Mouse (Mus musculus) liver, embryonic 14.5 days (tissue): ENCODE measurements around the gene Serpinf2. TPM values are rescaled to one million over a fixed set of nuclear protein-coding genes. Genes with fewer than 3 reads are reported as not detected.
A peak's percentile ranks its signal among the peaks of the same experiment; 100 is the strongest.
"Not testable (repeated sequence)": the region's sequence is repeated elsewhere in the genome, so short reads cannot be mapped to it uniquely, and the experiment has no call there.

Source experiments
- ATAC-seq: fragments of 200-750 bp; cut with Nextera tagmentation; 2 replicates; pipeline ENCODE4 v1.8.0; 2017; ENCODE audit warnings: moderate number of reproducible peaks, mild to moderate bottlenecking, moderate library complexity; ENCODE audit not compliant: insufficient read depth
- DNase-seq, 3 experiments: peaks; one replicate each; pipeline ENCODE4 v3.0.0-alpha.2; 2012 to 2013; ENCODE audit warnings: low read depth in 3 of 3, low spot score in 3 of 3
- H3K27ac ChIP-seq: fragments of 300-500 bp; sonication (generic); 2 replicates; pipeline ENCODE4 v1.5.1; 2014; ENCODE audit warnings: moderate library complexity, mild to moderate bottlenecking, control low read depth, inconsistent platforms
- H3K27me3 ChIP-seq: fragments of 300-500 bp; sonication (generic); 2 replicates; pipeline ENCODE4 v1.6.1; 2014; ENCODE audit warnings: mild to moderate bottlenecking, low read length, moderate library complexity; ENCODE audit not compliant: control insufficient read depth, insufficient read depth
- H3K36me3 ChIP-seq: fragments of 300-500 bp; sonication (generic); replicated peaks from 2 replicates; pipeline ENCODE4 v1.6.1; 2014; ENCODE audit warnings: low read depth; ENCODE audit not compliant: control insufficient read depth, insufficient read depth
- H3K4me1 ChIP-seq, 2 experiments: fragments of 200-500 bp in 1 of 2; fragments of 300-500 bp in 1 of 2; sonication (generic) in 1 of 2; replicated peaks; 2 replicates each; pipeline ENCODE4 v1.6.1; 2012 to 2014; ENCODE audit warnings: antibody characterized with exemption in 1 of 2, inconsistent platforms in 1 of 2, low read length in 1 of 2; ENCODE audit not compliant: control insufficient read depth in 2 of 2, insufficient read depth in 2 of 2
- H3K4me2 ChIP-seq: fragments of 300-500 bp; sonication (generic); 2 replicates; pipeline ENCODE4 v1.6.1; 2014; ENCODE audit warnings: low read depth, mild to moderate bottlenecking, control low read depth, moderate library complexity
- H3K4me3 ChIP-seq, 2 experiments: fragments of 200-500 bp in 1 of 2; fragments of 300-500 bp in 1 of 2; sonication (generic) in 1 of 2; 2 replicates each; pipeline ENCODE4 v1.5.1; 2012 to 2014; ENCODE audit warnings: low read depth in 2 of 2, low read length in 2 of 2, mild to moderate bottlenecking in 2 of 2, control low read depth in 1 of 2, inconsistent platforms in 1 of 2, moderate library complexity in 1 of 2; ENCODE audit not compliant: insufficient read depth in 1 of 2
- H3K9ac ChIP-seq: fragments of 300-500 bp; sonication (generic); replicated peaks from 2 replicates; pipeline ENCODE4 v1.6.1; 2014; ENCODE audit warnings: mild to moderate bottlenecking, control low read depth, moderate library complexity
- H3K9me3 ChIP-seq: fragments of 300-500 bp; sonication (generic); 2 replicates; pipeline ENCODE4 v1.6.1; 2016; ENCODE audit warnings: low read length, mixed read lengths; ENCODE audit not compliant: control insufficient read depth
- CTCF ChIP-seq: IDR thresholded peaks from 2 replicates; pipeline ENCODE4 v1.5.1; 2016; ENCODE audit warnings: antibody characterized with exemption, low read depth, control low read depth
- EP300 ChIP-seq: IDR thresholded peaks from 2 replicates; pipeline ENCODE4 v1.6.1; 2016; ENCODE audit warnings: antibody characterized with exemption, low read depth
- WGBS: fragments of 180-500 bp; shearing (Covaris S2); extraction: QIAGEN DNeasy Blood & Tissue Kit; methylation state at CpG from one replicate; pipeline ENCODE4 v1.1.7; 2014; ENCODE audit not compliant: insufficient replicate concordance; 5-methylcytosine and 5-hydroxymethylcytosine counted together
- polyA plus RNA-seq, 2 experiments: library from polyadenylated mRNA; depleted of rRNA in 1 of 2; stranded (reverse) in 1 of 2; unstranded in 1 of 2; fragments of >200 nt; fragmentation: Nextera tagmentation in 1 of 2; extraction: Ambion mirVana in 1 of 2; gene quantifications; 2 replicates each; pipeline versions ENCODE4 v1.2.1 to v1.2.3; 2012 to 2014

Serpinf2 gene
- polyA plus RNA-seq, 2 experiments = 304 to 474 TPM

- peak overlapping the region; percentile 35 to 66 for H3K4me3 ChIP-seq
- DNase-seq = no peak
- ATAC-seq = no peak
- peak overlapping the region; percentile 100 for H3K4me2 ChIP-seq
- no peaks in the 10 kb centered on the region for H3K9me3 ChIP-seq
- peak overlapping the region; percentile 99 for H3K27ac ChIP-seq
- no peaks in the 10 kb centered on the region for H3K27me3 ChIP-seq
- no peak for TF ChIP-seq EP300
- no peak for TF ChIP-seq CTCF
- H3K36me3 ChIP-seq = peaks cover 10% of the 10 kb centered on the region
- H3K9ac ChIP-seq = peak overlapping the region; percentile 2
- H3K4me1 ChIP-seq = peaks cover 42 to 57% of the 10 kb centered on the region in 2 experiments
- WGBS = 10% methylated on average over 5 of the region's 5 CpGs
Measured at GRCm38 (mm10) chr11:75459751-75460102, 20.3 kb upstream of the Serpinf2 start.

GRCm38 (mm10) chr11:75459141-75459711, 19.8 kb upstream of the Serpinf2 start:
- Histone ChIP-seq H3K36me3 (peaks cover 5% of the 10 kb centered on the region), H3K9me3 (no peaks in the 10 kb centered on the region), H3K4me3 (peak overlapping the region; percentile 35 to 66; a peak in 2 of 4 replicates), H3K9ac (peak overlapping the region; percentile 32), H3K4me2 (peak overlapping the region; percentile 100), H3K27ac (peak overlapping the region; percentile 99), H3K27me3 (no peaks in the 10 kb centered on the region), H3K4me1 (peaks cover 42 to 58% of the 10 kb centered on the region in 2 experiments)
- no peak for ATAC-seq
- WGBS = 52% methylated on average over 5 of the region's 5 CpGs
- DNase-seq = no peak
- no peak for TF ChIP-seq EP300
- no peak for TF ChIP-seq CTCF

GRCm38 (mm10) chr11:75458628-75459041, 19.2 kb upstream of the Serpinf2 start:
- peak overlapping the region; percentile 100 for H3K4me2 ChIP-seq
- WGBS = 15% methylated on average over 8 of the region's 8 CpGs

GRCm38 (mm10) chr11:75458169-75458568, 18.8 kb upstream of the Serpinf2 start:
- peak overlapping the region; percentile 20; the same call in 1 of the 2 replicates for H3K9ac ChIP-seq
- H3K9me3 ChIP-seq = no peaks in the 10 kb centered on the region
- peaks cover 37 to 52% of the 10 kb centered on the region in 2 experiments for H3K4me1 ChIP-seq
- WGBS = 18% methylated on average over 3 of the region's 3 CpGs
- H3K4me3 ChIP-seq = no peak overlapping the region
- ATAC-seq = no peak
- peak overlapping the region; percentile 99 for H3K27ac ChIP-seq
- no peaks in the 10 kb centered on the region for H3K36me3 ChIP-seq
- DNase-seq = peak in 1 of 3 experiments; percentile 56
- H3K4me2 ChIP-seq = peak overlapping the region; percentile 100
- no peaks in the 10 kb centered on the region for H3K27me3 ChIP-seq
- TF ChIP-seq CTCF (peak; percentile 90), EP300 (no peak)

More at GRCm38 (mm10) chr11:75458628-75459041, 19.2 kb upstream of the Serpinf2 start:
- Histone ChIP-seq H3K9me3 (no peaks in the 10 kb centered on the region), H3K4me3 (no peak overlapping the region), H3K27me3 (no peaks in the 10 kb centered on the region), H3K4me1 (peaks cover 40 to 54% of the 10 kb centered on the region in 2 experiments), H3K9ac (no peak overlapping the region), H3K36me3 (peaks cover 3% of the 10 kb centered on the region), H3K27ac (peak overlapping the region; percentile 99)
- DNase-seq (no peak), ATAC-seq (no peak)
- TF ChIP-seq EP300 (no peak), CTCF (no peak)

GRCm38 (mm10) chr11:75456440-75456871, 17.1 kb upstream of the Serpinf2 start:
- Histone ChIP-seq H3K27me3 (no peaks in the 10 kb centered on the region), H3K4me2 (no peak overlapping the region), H3K27ac (no peak overlapping the region), H3K9ac (no peak overlapping the region), H3K4me3 (no peak overlapping the region), H3K4me1 (peaks cover 36 to 50% of the 10 kb centered on the region in 2 experiments), H3K9me3 (no peaks in the 10 kb centered on the region), H3K36me3 (no peaks in the 10 kb centered on the region; the same call in 1 of the 2 replicates)
- DNase-seq (no peak), ATAC-seq (no peak)
- TF ChIP-seq EP300 = no peak
- TF ChIP-seq CTCF = no peak
- WGBS = 70% methylated on average over 7 of the region's 7 CpGs

GRCm38 (mm10) chr11:75455971-75456370, 16.6 kb upstream of the Serpinf2 start:
- peaks cover 40 to 55% of the 10 kb centered on the region in 2 experiments for H3K4me1 ChIP-seq
- H3K9me3 ChIP-seq, H3K9ac ChIP-seq, DNase-seq, H3K27me3 ChIP-seq, H3K36me3 ChIP-seq, H3K4me2 ChIP-seq, ATAC-seq, H3K27ac ChIP-seq, H3K4me3 ChIP-seq: not testable (repeated sequence)
- WGBS = 83% methylated on average over 2 of the region's 2 CpGs
